Mouse (Mus musculus): Measurements from ENCODE around the gene Rad51ap2. TPM values are rescaled to one million over a fixed set of nuclear protein-coding genes. Genes with fewer than 3 reads are reported as not detected.

Gene Rad51ap2
- not detected in 2 replicates for polyA plus RNA-seq (2012)

DNA sequence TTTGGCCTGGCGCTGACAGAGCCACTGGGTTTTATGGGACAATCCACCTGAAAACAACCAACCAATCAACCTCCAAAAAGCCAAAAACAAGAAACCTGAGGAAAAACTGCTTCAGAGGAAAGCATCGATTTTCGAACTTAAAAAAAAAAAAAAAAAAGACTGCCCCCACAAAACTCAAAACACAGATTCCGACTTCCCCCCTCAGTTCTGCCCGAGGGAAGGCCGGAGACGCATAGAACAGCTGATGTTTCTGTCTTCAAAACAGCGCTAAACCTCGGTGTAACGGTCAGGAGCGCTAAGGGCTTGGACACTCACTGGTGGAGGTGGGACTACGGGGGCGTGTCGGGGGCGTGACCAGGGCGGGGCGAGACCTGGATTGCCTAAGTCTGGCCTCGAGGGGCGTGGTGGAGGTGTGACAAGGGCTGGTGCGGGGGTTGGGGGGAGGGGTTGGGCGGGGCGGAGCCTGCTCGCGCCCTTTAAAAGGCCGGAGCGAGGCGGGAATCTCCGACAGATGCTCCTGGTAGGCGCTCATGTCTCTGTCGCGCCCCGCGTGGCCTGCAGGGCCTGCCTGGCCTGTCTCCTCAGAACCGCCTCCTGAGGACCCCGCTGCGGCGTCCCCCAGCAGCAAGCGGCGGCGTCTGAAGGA is at the start of gene Rad51ap2:
TSS of gene Rad51ap2 (plus strand) at position 531 of the 646 bp plus-strand sequence.

DNA sequence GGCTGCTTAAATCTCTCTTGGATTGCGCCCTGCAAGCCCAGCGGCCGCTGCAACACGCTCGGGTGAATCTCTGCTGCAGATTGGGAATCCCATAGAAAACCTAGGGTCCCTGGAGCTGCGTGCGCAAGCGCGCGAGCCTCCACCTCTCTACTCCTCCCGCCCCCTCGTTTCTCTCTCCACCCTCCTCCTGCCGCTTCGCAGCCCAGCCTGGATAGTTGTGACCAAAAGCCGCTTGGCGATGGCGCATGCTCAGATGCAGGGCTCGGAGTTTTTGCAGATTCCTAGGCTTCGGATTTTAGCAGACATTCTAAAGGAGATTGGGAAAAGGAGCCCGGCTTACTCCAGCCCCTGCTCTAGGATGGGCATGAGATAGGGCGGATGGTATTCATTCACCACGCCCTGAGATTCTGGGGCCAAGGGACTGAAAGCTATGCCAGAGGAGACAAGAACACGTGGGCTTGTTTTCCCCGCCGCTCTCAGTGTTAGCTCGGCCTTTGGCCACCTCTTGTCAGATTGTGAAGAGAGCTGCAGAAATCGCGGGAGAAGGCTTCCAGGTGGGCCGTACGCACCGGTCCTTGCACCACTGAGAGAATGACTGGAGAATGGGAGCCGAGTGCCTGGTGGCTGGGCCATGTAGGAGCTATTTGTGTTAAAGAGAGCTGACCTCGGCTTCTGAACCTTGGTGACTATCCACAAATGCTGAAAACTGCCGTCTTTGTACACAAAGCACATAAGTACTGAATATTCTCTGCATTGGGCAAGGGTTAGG is 19.2 kb upstream of the Rad51ap2 start, which contains the start of gene Vsnl1:
TSS of gene Vsnl1 (minus strand) at position 117 of the 769 bp plus-strand sequence.

Other genes starting within 250 kb of the Rad51ap2 start
- gene Msgn1, start 247.1 kb upstream of the Rad51ap2 start, polyA plus RNA-seq (2012) = 0.21 and 0.47 TPM in 2 replicates
- gene Gen1, start 190.3 kb upstream of the Rad51ap2 start, polyA plus RNA-seq (2012) = 4.9 and 5.5 TPM in 2 replicates
- 107 and 117 TPM in 2 replicates for gene Smc6, start 190.2 kb upstream of the Rad51ap2 start, polyA plus RNA-seq (2012)
- not detected in 2 replicates for gene Vsnl1, start 19.5 kb upstream of the Rad51ap2 start, polyA plus RNA-seq (2012)

Data from megakaryocyte-erythroid progenitor cell, adult 5 weeks (primary cell).